Mouse (Mus musculus) midbrain, embryonic 15.5 days (tissue): Measurements from ENCODE around the gene Alox8. TPM values are rescaled to one million over a fixed set of nuclear protein-coding genes. Genes with fewer than 3 reads are reported as not detected.

ENCODE experiments used
- ATAC-seq: fragments of 200-750 bp; cut with Nextera tagmentation; replicated peaks from 2 replicates; pipeline ENCODE4 v1.8.0; 2017; ENCODE audit warnings: moderate TSS enrichment
- H3K27ac ChIP-seq: fragments of 300-500 bp; sonication (generic); 2 replicates; pipeline ENCODE4 v1.5.1; 2015; ENCODE audit warnings: mild to moderate bottlenecking, inconsistent platforms
- H3K27me3 ChIP-seq: fragments of 300-500 bp; sonication (generic); replicated peaks from 2 replicates; pipeline ENCODE4 v1.6.1; 2015; ENCODE audit warnings: inconsistent platforms
- H3K36me3 ChIP-seq: fragments of 300-500 bp; sonication (generic); replicated peaks from 2 replicates; pipeline ENCODE4 v1.6.1; 2015; ENCODE audit warnings: inconsistent platforms
- H3K4me1 ChIP-seq: fragments of 300-500 bp; sonication (generic); 2 replicates; pipeline ENCODE4 v1.6.1; 2015; ENCODE audit warnings: inconsistent platforms
- H3K4me2 ChIP-seq: fragments of 300-500 bp; sonication (generic); 2 replicates; pipeline ENCODE4 v1.6.1; 2015; ENCODE audit warnings: inconsistent platforms, mild to moderate bottlenecking, moderate library complexity
- H3K4me3 ChIP-seq: fragments of 300-500 bp; sonication (generic); 2 replicates; pipeline ENCODE4 v1.5.1; 2015; ENCODE audit warnings: mild to moderate bottlenecking, inconsistent platforms
- H3K9ac ChIP-seq: fragments of 300-500 bp; sonication (generic); 2 replicates; pipeline ENCODE4 v1.6.1; 2015; ENCODE audit warnings: mild to moderate bottlenecking, inconsistent platforms
- H3K9me3 ChIP-seq: fragments of 300-500 bp; sonication (generic); 2 replicates; pipeline ENCODE4 v1.6.1; 2016; ENCODE audit warnings: inconsistent platforms
- WGBS: fragments of 180-500 bp; shearing (Covaris S2); methylation state at CpG from one replicate; pipeline ENCODE4 v1.1.7; 2015; ENCODE audit warnings: mixed read lengths; 5-methylcytosine and 5-hydroxymethylcytosine counted together
- polyA plus RNA-seq: library from polyadenylated mRNA; unstranded; fragments of >200 nt; fragmentation: Nextera tagmentation; extraction: Ambion mirVana; gene quantifications from 2 replicates; pipeline ENCODE4 v1.2.1, GENCODE M21; 2015

Gene Alox8
- polyA plus RNA-seq, 1 experiment from 2014 or later = 0.25 TPM

DNA sequence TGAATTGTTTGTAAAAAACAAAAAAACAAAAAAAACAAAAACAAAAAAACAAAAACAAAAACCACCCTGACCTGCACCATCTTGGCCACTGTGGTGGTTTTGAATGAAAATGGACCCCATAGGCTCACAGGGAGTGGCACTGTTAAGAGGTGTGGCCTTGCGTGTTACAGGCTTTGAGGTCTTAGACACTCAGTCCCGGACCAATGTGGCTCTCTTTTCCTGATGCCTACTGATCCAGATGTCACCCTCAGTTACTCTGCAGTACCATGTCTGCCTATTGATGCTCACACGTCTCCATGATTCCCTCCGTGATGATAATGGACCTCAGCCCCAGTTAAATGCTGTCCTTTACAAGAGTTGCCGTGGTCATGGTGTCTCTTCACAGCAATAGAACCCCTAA lies 19.8 kb upstream of the Alox8 start:
- 80% methylated on average over 5 of the region's 5 CpGs for WGBS

DNA sequence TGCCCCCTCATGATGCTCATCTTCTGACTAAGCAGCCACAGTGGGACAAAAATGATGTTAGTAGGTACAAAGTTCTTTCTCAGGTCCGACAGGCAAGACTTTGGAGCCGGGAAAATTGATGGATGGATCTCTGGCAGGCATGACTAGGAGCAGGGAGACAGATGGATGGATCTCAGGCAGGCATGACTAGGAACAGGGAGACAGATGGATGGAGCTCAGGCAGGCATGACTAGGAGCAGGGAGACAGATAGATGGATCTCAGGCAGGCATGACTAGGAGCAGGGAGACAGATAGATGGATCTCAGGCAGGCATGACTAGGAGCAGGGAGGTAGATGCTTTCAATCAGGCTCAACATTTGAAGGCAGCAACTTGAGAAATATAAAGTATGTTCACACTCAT lies 13.8 kb upstream of the Alox8 start:
- peak; percentile 69 for ATAC-seq
- no peaks in the 10 kb centered on the region for H3K36me3 ChIP-seq
- H3K9me3 ChIP-seq = no peaks in the 10 kb centered on the region
- peak overlapping the region; percentile 50 for H3K4me2 ChIP-seq
- no peaks in the 10 kb centered on the region for H3K27me3 ChIP-seq
- peak overlapping the region; percentile 42 for H3K4me3 ChIP-seq
- WGBS = 35% methylated on average over 2 of the region's 2 CpGs
- H3K9ac ChIP-seq = peak overlapping the region; percentile 29; the same call in 1 of the 2 replicates
- peak overlapping the region; percentile 61; the same call in 1 of the 2 replicates for H3K27ac ChIP-seq
- H3K4me1 ChIP-seq = no peaks in the 10 kb centered on the region

More for the DNA sequence above, 19.8 kb upstream of the Alox8 start:
- H3K4me3 ChIP-seq = no peak overlapping the region
- no peak for ATAC-seq
- no peak overlapping the region for H3K27ac ChIP-seq
- H3K4me1 ChIP-seq = no peaks in the 10 kb centered on the region
- no peaks in the 10 kb centered on the region for H3K9me3 ChIP-seq
- H3K36me3 ChIP-seq = no peaks in the 10 kb centered on the region
- H3K27me3 ChIP-seq = no peaks in the 10 kb centered on the region
- H3K9ac ChIP-seq = no peak overlapping the region
- H3K4me2 ChIP-seq = no peak overlapping the region

DNA sequence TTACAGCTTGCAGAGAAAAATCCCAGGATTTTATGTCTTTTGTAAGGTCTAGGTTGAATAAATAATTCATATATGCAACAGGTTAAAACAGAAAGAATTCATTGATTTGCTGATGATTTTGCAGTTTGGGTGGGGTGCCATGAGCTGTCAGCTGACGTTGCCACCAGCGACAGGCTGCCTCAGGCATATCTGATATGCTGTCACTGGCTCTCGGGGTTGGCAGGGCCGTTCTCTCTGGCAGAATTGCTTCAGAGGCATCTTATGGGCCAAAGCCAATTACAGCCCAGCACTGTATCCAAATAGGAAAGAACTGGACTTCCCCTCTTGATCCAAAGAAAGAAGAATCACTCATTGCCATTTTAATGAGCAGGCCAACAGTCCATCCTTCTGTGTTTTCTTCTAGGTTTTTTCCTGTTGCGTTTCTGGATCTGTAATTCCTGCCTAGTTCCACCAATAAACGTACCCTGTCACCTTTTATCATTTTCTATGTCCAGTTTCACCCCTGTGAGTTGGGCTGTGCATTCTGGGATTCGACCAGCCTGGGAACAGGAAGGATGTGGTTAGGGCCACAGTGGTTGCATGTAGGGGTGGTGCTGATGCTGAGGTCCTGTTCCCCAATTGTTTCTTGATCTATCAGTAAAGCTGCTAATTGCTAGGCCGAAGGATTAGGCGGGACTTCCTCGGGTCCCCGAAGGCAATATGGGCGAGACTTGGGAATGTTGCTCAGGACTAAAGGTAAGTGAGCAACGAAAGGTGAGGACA lies 5.0 kb upstream of the Alox8 start:
- no peak overlapping the region for H3K4me3 ChIP-seq
- no peak overlapping the region for H3K9ac ChIP-seq
- no peak for ATAC-seq
- H3K4me1 ChIP-seq = peaks cover under 1% of the 10 kb centered on the region; the same call in 1 of the 2 replicates
- H3K9me3 ChIP-seq = no peaks in the 10 kb centered on the region
- H3K4me2 ChIP-seq = no peak overlapping the region
- WGBS = 84% methylated on average over 13 of the region's 13 CpGs
- peaks cover 7% of the 10 kb centered on the region for H3K27me3 ChIP-seq
- no peak overlapping the region for H3K27ac ChIP-seq
- H3K36me3 ChIP-seq = no peaks in the 10 kb centered on the region

DNA sequence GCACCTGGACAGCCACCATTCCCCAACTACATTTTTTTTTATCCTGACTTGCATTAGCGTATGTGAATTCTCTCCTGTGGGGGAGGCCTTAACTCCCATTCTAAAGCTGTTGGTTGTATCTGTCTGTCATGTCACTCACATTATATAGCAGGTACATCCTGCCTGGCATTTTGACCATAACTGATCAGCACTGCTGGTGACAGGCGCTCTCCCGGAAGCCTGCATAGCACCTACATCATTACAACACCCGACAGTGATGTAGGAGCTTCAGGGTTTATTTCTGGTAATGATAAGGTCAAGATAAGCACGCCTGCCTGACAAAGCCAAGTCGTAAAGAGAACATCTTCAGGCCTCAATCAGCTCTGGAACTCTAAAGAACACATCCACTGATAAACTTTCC lies 2.6 kb upstream of the Alox8 start:
- no peak overlapping the region for H3K4me2 ChIP-seq
- H3K9ac ChIP-seq = no peak overlapping the region
- peaks cover 8% of the 10 kb centered on the region; the same call in 1 of the 2 replicates for H3K4me1 ChIP-seq
- H3K36me3 ChIP-seq = no peaks in the 10 kb centered on the region
- no peak overlapping the region for H3K27ac ChIP-seq
- H3K9me3 ChIP-seq = no peaks in the 10 kb centered on the region
- ATAC-seq = no peak
- H3K4me3 ChIP-seq = no peak overlapping the region
- peaks cover 22% of the 10 kb centered on the region for H3K27me3 ChIP-seq
- WGBS = 82% methylated on average over 6 of the region's 6 CpGs

DNA sequence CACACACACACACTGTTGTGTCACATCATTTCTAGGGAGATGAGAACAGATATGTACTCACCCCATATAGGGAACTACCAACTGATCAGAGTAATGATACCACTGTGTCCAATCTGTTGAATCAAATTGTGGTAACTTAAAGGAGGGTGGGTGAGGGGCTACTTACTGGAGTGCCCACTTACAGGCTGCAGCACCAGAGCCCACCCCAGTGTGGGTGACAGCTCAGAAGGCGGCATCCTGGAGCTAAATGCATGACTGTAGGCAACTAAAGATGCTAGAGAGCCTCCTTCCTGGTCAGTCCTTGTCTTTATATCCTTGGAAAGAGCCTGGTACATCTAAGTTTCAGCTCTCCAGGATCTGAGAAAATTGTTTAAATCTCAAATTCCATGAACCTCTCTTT lies 1.6 kb upstream of the Alox8 start:
- Histone ChIP-seq H3K4me3 (no peak overlapping the region), H3K27ac (no peak overlapping the region), H3K9ac (no peak overlapping the region), H3K4me1 (peaks cover 8% of the 10 kb centered on the region; the same call in 1 of the 2 replicates), H3K36me3 (no peaks in the 10 kb centered on the region), H3K4me2 (no peak overlapping the region), H3K27me3 (peaks cover 22% of the 10 kb centered on the region), H3K9me3 (no peaks in the 10 kb centered on the region)
- no peak for ATAC-seq
- 70% methylated on average over 1 of the region's 1 CpGs for WGBS

DNA sequence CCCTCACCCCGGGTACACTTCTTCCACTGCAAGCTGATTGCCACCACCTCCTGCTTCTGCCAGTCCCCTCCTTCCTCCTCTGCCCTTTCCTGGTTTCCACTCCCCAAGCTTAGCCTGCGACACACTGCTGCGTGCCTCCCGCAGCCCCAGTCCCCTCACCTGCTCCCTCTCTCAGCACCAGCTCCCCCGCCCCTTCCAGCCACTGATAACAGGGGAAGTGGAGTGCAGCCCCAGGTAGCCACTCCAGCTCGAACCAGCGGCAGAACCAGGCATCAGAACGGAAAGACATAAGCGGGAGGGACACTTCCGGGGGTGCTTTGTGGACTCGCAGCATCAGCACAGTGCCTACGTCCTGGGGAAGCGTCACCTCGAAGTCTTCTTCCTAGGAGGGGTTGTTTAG lies 449 bp downstream of the Alox8 start:
- 4% methylated on average over 14 of the region's 14 CpGs for WGBS
- Histone ChIP-seq H3K9ac (peak overlapping the region; percentile 5; the same call in 1 of the 2 replicates), H3K4me2 (peak overlapping the region; percentile 48), H3K27me3 (peaks cover 22% of the 10 kb centered on the region), H3K4me1 (peaks cover 8% of the 10 kb centered on the region; the same call in 1 of the 2 replicates), H3K4me3 (peak overlapping the region; percentile 28), H3K9me3 (no peaks in the 10 kb centered on the region), H3K27ac (no peak overlapping the region), H3K36me3 (no peaks in the 10 kb centered on the region)
- no peak for ATAC-seq

DNA sequence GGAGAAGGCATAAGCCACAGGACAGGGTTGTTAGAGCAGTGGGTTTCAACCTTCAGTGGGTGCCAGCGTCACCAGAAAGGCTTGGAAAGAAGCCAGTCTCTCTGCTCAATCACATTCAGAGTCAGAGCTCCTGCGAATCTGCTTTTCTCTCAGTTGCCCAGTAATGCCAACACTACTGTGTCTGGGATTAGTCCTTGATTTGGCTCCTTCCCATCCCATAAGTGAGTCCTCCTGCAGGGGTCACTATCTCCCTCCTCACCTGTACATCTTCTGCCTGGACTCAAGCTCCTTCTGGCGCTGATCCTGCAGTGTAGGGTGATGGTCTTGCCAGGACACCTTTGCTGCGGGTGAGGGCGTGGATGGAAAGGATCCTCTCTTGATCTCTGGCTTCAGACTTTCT lies 877 bp downstream of the Alox8 start:
- H3K36me3 ChIP-seq = no peaks in the 10 kb centered on the region
- H3K4me1 ChIP-seq = peaks cover 8% of the 10 kb centered on the region; the same call in 1 of the 2 replicates
- peaks cover 22% of the 10 kb centered on the region for H3K27me3 ChIP-seq
- ATAC-seq = no peak
- H3K9me3 ChIP-seq = no peaks in the 10 kb centered on the region
- peak overlapping the region; percentile 28 for H3K4me3 ChIP-seq
- peak overlapping the region; percentile 48 for H3K4me2 ChIP-seq
- peak overlapping the region; percentile 5; the same call in 1 of the 2 replicates for H3K9ac ChIP-seq
- no peak overlapping the region for H3K27ac ChIP-seq
- 10% methylated on average over 5 of the region's 5 CpGs for WGBS

DNA sequence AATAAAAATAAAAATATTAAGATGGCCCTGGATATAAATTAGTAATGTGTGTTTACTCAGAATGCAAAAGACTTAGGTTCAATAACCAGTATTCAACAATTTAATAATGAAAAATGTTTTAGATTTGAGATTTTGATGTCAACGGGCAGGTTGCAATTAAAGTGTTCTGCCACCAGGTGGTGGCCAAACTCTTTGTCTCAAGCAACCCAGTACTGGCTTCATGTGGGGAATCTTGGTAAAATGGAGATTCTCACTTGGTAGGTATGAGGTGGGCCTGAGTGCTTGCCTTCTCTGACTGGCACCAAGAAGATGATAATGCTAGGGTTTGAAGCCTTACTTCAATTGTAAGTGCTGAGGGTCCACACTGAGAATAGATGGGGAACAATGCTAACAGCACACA lies 4.8 kb downstream of the Alox8 start:
- H3K4me3 ChIP-seq = no peak overlapping the region
- no peaks in the 10 kb centered on the region for H3K9me3 ChIP-seq
- peaks cover 16% of the 10 kb centered on the region for H3K27me3 ChIP-seq
- no peak overlapping the region for H3K27ac ChIP-seq
- WGBS = 2% methylated on average over 1 of the region's 1 CpGs
- H3K9ac ChIP-seq = no peak overlapping the region
- no peaks in the 10 kb centered on the region for H3K36me3 ChIP-seq
- no peak overlapping the region for H3K4me2 ChIP-seq
- peaks cover 8% of the 10 kb centered on the region; the same call in 1 of the 2 replicates for H3K4me1 ChIP-seq
- no peak for ATAC-seq

DNA sequence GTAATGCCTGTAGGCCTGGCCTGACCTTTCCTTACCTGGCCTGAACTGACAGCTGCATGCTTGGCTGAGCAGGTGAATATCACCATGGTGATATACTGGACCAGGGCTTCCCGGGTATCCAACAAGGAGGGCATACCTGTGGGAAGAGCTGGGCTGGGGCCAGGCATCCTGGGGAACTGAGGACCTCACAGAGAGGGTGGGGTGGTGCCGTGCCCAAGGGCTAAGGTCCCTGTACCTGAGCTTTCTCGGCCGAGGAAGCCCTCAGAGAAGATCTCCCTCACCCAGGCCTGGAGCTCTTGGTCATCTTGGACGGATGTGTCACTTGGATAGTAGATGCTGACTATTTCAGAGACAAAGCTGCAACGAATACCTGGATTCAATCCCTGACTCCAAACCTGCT lies 11.7 kb downstream of the Alox8 start:
- no peak overlapping the region for H3K4me2 ChIP-seq
- no peak for ATAC-seq
- H3K9me3 ChIP-seq = no peaks in the 10 kb centered on the region
- no peak overlapping the region for H3K4me3 ChIP-seq
- no peak overlapping the region for H3K9ac ChIP-seq
- no peaks in the 10 kb centered on the region for H3K4me1 ChIP-seq
- 88% methylated on average over 6 of the region's 6 CpGs for WGBS
- no peaks in the 10 kb centered on the region for H3K27me3 ChIP-seq
- no peaks in the 10 kb centered on the region for H3K36me3 ChIP-seq
- no peak overlapping the region for H3K27ac ChIP-seq

DNA sequence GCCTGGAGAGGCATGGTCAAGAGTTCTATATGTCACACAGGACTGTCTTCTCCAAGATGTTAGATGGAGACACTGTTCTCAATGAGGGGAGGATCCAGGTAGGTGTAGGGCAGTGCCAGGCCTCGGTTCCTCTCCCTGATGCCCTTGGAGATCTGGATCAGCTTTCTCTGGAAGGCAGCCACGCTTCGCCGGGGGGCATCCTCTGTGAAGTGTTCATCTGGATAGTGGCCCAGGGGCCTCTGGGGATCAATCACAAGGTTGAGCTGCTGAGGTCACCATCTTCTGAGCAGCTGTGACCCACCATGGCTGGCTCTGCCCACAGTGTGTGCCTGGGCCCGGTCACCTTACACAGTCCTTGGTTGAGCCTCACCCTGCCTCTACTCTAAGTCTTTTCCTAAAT lies 12.6 kb downstream of the Alox8 start:
- Histone ChIP-seq H3K9me3 (no peaks in the 10 kb centered on the region), H3K27ac (no peak overlapping the region), H3K4me2 (no peak overlapping the region), H3K36me3 (no peaks in the 10 kb centered on the region), H3K9ac (no peak overlapping the region), H3K4me3 (no peak overlapping the region), H3K4me1 (no peaks in the 10 kb centered on the region), H3K27me3 (no peaks in the 10 kb centered on the region)
- no peak for ATAC-seq
- WGBS = 89% methylated on average over 5 of the region's 5 CpGs

DNA sequence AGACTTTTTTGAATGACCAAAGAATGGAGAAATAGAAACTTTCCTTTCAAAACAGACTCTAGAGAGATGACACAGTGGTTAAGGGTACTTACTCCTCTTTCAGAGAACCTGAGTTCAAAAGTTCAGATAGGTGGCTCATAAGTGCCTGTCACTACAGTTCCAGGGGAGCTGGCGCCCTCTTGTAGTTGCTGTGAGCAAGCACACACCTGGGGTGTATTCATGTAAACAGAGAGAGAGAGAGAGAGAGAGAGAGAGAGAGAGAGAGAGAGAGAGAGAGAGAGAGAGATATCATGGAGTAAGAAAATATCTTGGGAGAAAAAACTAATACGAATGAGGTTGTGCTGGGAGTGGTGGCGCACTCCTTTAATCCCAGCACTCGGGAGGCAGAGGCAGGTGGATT lies 17.5 kb downstream of the Alox8 start:
- no peak overlapping the region for H3K4me2 ChIP-seq
- no peaks in the 10 kb centered on the region for H3K27me3 ChIP-seq
- no peaks in the 10 kb centered on the region for H3K9me3 ChIP-seq
- H3K27ac ChIP-seq = no peak overlapping the region
- no peaks in the 10 kb centered on the region for H3K36me3 ChIP-seq
- no peaks in the 10 kb centered on the region for H3K4me1 ChIP-seq
- 83% methylated on average over 4 of the region's 4 CpGs for WGBS
- no peak for ATAC-seq
- H3K4me3 ChIP-seq = no peak overlapping the region
- H3K9ac ChIP-seq = no peak overlapping the region

DNA sequence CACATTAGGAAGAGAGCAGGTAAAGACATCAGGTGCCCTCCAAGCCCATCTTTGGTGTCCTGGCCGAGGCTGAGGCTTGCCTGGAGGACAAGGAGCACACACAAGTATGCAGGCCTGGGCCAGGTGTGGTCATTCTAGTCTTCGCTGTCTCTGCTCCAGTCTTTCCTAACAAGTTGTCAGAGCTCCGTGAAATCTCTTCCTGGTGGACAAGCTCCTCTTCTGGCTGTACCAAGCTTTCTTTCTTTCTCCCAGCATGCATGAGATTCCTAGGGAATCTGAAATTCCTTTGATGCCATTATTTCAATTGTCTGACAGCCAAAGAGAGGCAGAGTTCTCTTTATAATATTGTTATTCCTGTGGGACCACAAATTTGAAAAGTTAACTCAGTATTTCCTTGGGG lies 18.1 kb downstream of the Alox8 start:
- Histone ChIP-seq H3K4me2 (no peak overlapping the region), H3K27me3 (no peaks in the 10 kb centered on the region), H3K36me3 (no peaks in the 10 kb centered on the region), H3K4me3 (no peak overlapping the region), H3K27ac (no peak overlapping the region), H3K9me3 (no peaks in the 10 kb centered on the region), H3K4me1 (no peaks in the 10 kb centered on the region), H3K9ac (no peak overlapping the region)
- WGBS = 56% methylated on average over 3 of the region's 3 CpGs
- no peak for ATAC-seq

DNA sequence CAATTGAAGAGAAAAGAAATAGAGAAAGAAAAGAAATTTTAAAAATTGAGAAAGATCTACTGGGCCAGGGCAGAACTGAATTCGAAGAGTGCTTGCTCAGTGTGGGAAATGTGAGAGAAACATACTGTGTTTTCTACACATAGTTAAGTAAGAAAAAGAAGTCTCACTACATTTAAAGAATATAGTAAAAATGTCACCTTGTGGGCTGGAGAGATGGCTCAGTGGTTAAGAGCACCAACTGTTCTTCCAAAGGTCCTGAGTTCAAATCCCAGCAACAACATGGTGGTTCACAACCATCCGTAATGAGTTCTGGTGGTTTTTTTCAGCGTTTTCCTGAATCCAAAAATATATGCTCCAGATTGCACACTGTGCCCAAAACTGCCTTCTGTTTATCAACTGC lies 19.1 kb downstream of the Alox8 start:
- Histone ChIP-seq H3K27me3 (no peaks in the 10 kb centered on the region), H3K9me3 (no peaks in the 10 kb centered on the region), H3K36me3 (no peaks in the 10 kb centered on the region), H3K4me1 (no peaks in the 10 kb centered on the region), H3K4me3 (no peak overlapping the region), H3K27ac (no peak overlapping the region), H3K9ac (no peak overlapping the region), H3K4me2 (no peak overlapping the region)
- no peak for ATAC-seq
- WGBS = 85% methylated on average over 3 of the region's 3 CpGs
